Mouse (Mus musculus) heart, embryonic 12.5 days (tissue): Measurements from ENCODE around the gene Olfr342. TPM values are rescaled to one million over a fixed set of nuclear protein-coding genes. Genes with fewer than 3 reads are reported as not detected.

Source experiments
- ATAC-seq: fragments of 200-750 bp; cut with Nextera tagmentation; 2 replicates; pipeline ENCODE4 v1.8.0; 2017; ENCODE audit warnings: moderate TSS enrichment, moderate library complexity; ENCODE audit not compliant: insufficient number of reproducible peaks, low FRiP score
- H3K27ac ChIP-seq: fragments of 300-500 bp; sonication (generic); 2 replicates; pipeline ENCODE4 v1.5.1; 2016; ENCODE audit warnings: mild to moderate bottlenecking, moderate library complexity; ENCODE audit not compliant: poor library complexity, severe bottlenecking
- H3K27me3 ChIP-seq: fragments of 300-500 bp; sonication (generic); replicated peaks from 2 replicates; pipeline ENCODE4 v1.6.1; 2016; ENCODE audit warnings: mild to moderate bottlenecking, moderate library complexity
- H3K36me3 ChIP-seq: fragments of 300-500 bp; sonication (generic); 2 replicates; pipeline ENCODE4 v1.6.1; 2016; ENCODE audit warnings: mild to moderate bottlenecking, moderate library complexity
- H3K4me1 ChIP-seq: fragments of 300-500 bp; sonication (generic); replicated peaks from 2 replicates; pipeline ENCODE4 v1.6.1; 2016; ENCODE audit warnings: mild to moderate bottlenecking
- H3K4me2 ChIP-seq: fragments of 300-500 bp; sonication (generic); 2 replicates; pipeline ENCODE4 v1.6.1; 2016; ENCODE audit warnings: mild to moderate bottlenecking, moderate library complexity
- H3K4me3 ChIP-seq: fragments of 300-500 bp; sonication (generic); 2 replicates; pipeline ENCODE4 v1.5.1; 2016; ENCODE audit warnings: mild to moderate bottlenecking
- H3K9ac ChIP-seq: fragments of 300-500 bp; sonication (generic); 2 replicates; pipeline ENCODE4 v1.6.1; 2016; ENCODE audit warnings: mild to moderate bottlenecking, moderate library complexity
- H3K9me3 ChIP-seq: fragments of 300-500 bp; sonication (generic); replicated peaks from 2 replicates; pipeline ENCODE4 v1.6.1; 2016; ENCODE audit warnings: mild to moderate bottlenecking, moderate library complexity
- WGBS: fragments of 180-500 bp; shearing (Covaris S2); methylation state at CpG from one replicate; pipeline ENCODE4 v1.1.7; 2016; 5-methylcytosine and 5-hydroxymethylcytosine counted together
- polyA plus RNA-seq: library from polyadenylated mRNA; unstranded; fragments of >200 nt; fragmentation: Nextera tagmentation; extraction: Ambion mirVana; gene quantifications from 2 replicates; pipeline ENCODE4 v1.2.1, GENCODE M21; 2016

Olfr342 gene
- not detected in 2 replicates for polyA plus RNA-seq

DNA sequence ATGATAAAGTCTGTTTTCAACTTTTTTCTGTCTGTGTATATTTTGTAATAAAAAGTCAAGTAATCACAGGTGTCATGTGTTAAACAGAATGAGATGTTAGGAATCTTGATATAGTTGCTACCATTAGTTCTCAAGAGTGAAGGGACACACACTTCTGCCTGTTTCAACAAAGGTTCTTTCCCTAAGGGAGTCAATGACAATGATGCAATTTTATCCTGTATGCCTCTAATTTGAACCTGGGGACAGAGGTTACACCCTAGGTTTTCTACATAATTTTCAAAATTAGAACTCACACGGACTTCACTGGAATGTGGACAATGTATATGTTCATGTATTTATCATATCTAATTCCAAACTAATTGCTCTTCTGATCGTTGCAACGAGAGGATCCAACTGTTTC is at the start of gene Olfr342:
Gene Olfr342, plus strand, starts transcription at position 301 of the 400 bp plus-strand sequence.
- no peaks in the 10 kb centered on the region for H3K4me1 ChIP-seq
- H3K4me3 ChIP-seq, result no peak within 1 kb of the TSS
- no peaks in the 10 kb centered on the region for H3K27me3 ChIP-seq
- ATAC-seq, result no peak
- H3K4me2 ChIP-seq, result no peak within 1 kb of the TSS
- peaks cover 16% of the 10 kb centered on the region for H3K9me3 ChIP-seq
- no peak within 1 kb of the TSS for H3K27ac ChIP-seq
- no peaks in the 10 kb centered on the region for H3K36me3 ChIP-seq
- no peak within 1 kb of the TSS for H3K9ac ChIP-seq
- 59% methylated on average over 3 of the region's 3 CpGs for WGBS

DNA sequence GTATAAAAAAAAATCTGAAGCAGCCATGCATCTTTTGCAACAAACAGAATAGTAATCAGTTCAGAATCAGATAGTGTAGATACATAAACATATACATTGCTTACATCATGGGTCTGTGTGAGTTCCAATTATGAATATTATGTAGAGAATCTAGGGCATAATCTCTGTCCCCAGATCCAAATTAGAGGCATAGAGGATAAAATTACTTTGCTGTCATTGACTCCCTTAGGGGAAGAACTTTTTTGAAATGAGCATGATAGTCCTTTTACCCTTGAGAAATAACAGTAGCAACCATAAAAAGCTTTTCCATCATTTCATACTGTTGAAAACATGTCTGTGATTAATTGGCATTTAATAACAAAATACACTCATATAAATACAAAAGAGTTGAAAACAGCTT is 42.4 kb upstream of the Olfr342 start, which contains the start of gene Olfr341:
Gene Olfr341, minus strand, starts transcription at position 101 of the 400 bp plus-strand sequence.
- ATAC-seq, result no peak
- no peaks in the 10 kb centered on the region for H3K36me3 ChIP-seq
- no peak within 1 kb of the TSS for H3K4me3 ChIP-seq
- H3K27me3 ChIP-seq, result no peaks in the 10 kb centered on the region
- H3K9me3 ChIP-seq, result peaks cover 12% of the 10 kb centered on the region
- no peak within 1 kb of the TSS for H3K9ac ChIP-seq
- H3K27ac ChIP-seq, result no peak within 1 kb of the TSS
- H3K4me2 ChIP-seq, result no peak within 1 kb of the TSS
- H3K4me1 ChIP-seq, result no peaks in the 10 kb centered on the region

DNA sequence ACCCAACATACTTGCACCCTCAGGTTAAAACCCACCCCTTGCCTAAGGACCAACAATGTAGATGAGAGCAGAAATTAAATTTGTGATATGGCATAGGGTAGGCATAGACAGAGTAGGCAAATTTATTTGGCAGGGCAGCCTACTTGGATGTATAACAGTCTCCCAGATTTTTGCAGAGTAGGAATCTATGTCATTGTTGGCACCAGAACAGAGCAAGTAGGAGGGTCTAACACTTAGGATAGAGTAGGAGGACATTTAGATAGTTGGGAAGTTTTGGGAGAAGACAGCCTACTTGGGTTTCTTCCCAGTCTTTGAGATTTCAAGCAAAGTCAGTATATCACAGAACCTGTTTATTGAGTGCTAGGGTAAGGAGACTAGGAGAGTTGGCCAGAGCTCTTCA is 40.4 kb downstream of the Olfr342 start:
- no peak for ATAC-seq
- H3K27ac ChIP-seq, result no peak overlapping the region
- peaks cover 12% of the 10 kb centered on the region for H3K9me3 ChIP-seq
- no peaks in the 10 kb centered on the region for H3K27me3 ChIP-seq
- H3K4me1 ChIP-seq, result no peaks in the 10 kb centered on the region
- H3K9ac ChIP-seq, result no peak overlapping the region
- no peaks in the 10 kb centered on the region for H3K36me3 ChIP-seq
- no peak overlapping the region for H3K4me2 ChIP-seq
- H3K4me3 ChIP-seq, result no peak overlapping the region

DNA sequence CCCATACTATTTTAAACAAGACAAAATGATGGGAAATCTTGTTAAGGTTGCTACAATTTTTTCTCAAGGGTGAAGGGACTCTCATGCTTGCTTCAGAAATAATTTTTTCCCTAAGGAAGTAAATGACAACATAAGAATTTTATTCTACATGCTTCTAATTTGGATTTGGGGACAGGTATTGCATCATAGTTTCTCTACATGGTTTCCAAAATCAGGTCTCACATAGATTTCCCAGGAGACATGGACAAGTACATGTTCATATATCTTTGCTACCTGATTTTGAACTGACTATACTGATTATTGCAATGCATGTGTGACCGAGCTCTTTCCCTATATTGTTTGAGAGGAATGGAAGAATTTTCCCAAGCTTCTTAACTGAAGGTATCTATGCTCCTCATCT is 41.6 kb downstream of the Olfr342 start, which contains the start of gene Olfr344:
Gene Olfr344, plus strand, starts transcription at position 301 of the 400 bp plus-strand sequence.
- no peaks in the 10 kb centered on the region for H3K36me3 ChIP-seq
- no peak within 1 kb of the TSS for H3K4me3 ChIP-seq
- H3K4me1 ChIP-seq, result no peaks in the 10 kb centered on the region
- H3K27ac ChIP-seq, result no peak within 1 kb of the TSS
- H3K27me3 ChIP-seq, result no peaks in the 10 kb centered on the region
- H3K4me2 ChIP-seq, result no peak within 1 kb of the TSS
- peaks cover 8% of the 10 kb centered on the region; the same call in 1 of the 2 replicates for H3K9me3 ChIP-seq
- WGBS, result 69% methylated on average over 1 of the region's 1 CpGs
- no peak within 1 kb of the TSS for H3K9ac ChIP-seq
- no peak for ATAC-seq

DNA sequence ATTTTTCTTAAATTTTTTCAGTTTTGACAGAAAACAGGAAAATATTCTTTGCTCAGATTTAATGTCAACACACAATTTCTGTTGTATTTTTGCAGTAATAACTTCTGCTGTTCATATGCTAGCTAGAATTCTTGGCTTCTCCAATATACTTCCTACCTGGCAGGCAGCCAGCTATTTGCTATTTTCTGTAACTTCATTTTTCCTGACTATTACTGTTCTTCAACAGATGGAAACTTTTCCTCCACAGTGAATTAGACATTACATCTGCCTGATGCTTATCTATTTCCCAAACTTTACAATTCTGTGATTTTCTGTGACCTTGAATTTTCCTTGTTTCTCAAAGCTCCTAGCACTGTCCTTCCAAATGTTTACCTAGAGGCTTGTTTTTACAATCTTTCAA is 42.2 kb downstream of the Olfr342 start:
- H3K27ac ChIP-seq, result no peak overlapping the region
- H3K4me1 ChIP-seq, result no peaks in the 10 kb centered on the region
- no peaks in the 10 kb centered on the region for H3K36me3 ChIP-seq
- no peak for ATAC-seq
- no peak overlapping the region for H3K4me3 ChIP-seq
- H3K9ac ChIP-seq, result no peak overlapping the region
- no peak overlapping the region for H3K4me2 ChIP-seq
- H3K27me3 ChIP-seq, result no peaks in the 10 kb centered on the region
- H3K9me3 ChIP-seq, result peaks cover 8% of the 10 kb centered on the region; the same call in 1 of the 2 replicates

DNA sequence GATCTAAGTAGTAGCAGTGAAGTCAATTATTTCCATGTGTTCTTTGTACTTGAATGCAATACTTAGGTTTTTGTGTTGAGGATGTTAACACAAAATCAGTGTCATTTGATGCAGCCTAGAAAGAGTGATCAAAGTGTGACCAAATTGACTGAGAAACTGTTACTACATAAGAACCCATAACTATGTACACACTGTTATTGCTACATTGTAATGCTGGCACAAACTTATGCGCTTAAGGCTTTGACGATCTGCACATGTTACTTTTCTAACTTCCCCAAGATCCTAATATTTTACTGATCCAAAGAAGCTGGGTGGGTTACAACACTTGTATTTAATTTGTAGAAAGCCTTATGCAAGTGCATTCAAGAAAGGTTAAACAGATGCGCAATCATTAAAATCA is 43.0 kb downstream of the Olfr342 start:
- Histone ChIP-seq H3K9ac (no peak overlapping the region), H3K4me1 (no peaks in the 10 kb centered on the region), H3K4me2 (no peak overlapping the region), H3K36me3 (no peaks in the 10 kb centered on the region), H3K9me3 (peaks cover 8% of the 10 kb centered on the region; the same call in 1 of the 2 replicates), H3K27me3 (no peaks in the 10 kb centered on the region), H3K27ac (no peak overlapping the region), H3K4me3 (no peak overlapping the region)
- 91% methylated on average over 3 of the region's 3 CpGs for WGBS
- ATAC-seq, result no peak

Other genes starting within 250 kb of the Olfr342 start
- not detected in 2 replicates for gene Olfr338, start 151.5 kb upstream of the Olfr342 start, polyA plus RNA-seq
- not detected in 2 replicates for gene Olfr339, start 106.1 kb upstream of the Olfr342 start, polyA plus RNA-seq
- gene Olfr340, start 72.4 kb upstream of the Olfr342 start, polyA plus RNA-seq, result not detected in 2 replicates
- gene Olfr341, start 42.5 kb upstream of the Olfr342 start, polyA plus RNA-seq, result not detected in 2 replicates
- gene Olfr344, start 41.7 kb downstream of the Olfr342 start, polyA plus RNA-seq, result not detected in 2 replicates
- not detected in 2 replicates for gene Olfr345, start 115.0 kb downstream of the Olfr342 start, polyA plus RNA-seq
- not detected in 2 replicates for gene Olfr346, start 160.8 kb downstream of the Olfr342 start, polyA plus RNA-seq
- gene Olfr347, start 206.9 kb downstream of the Olfr342 start, polyA plus RNA-seq, result not detected in 2 replicates